Mouse (Mus musculus): ENCODE results near the gene Dazap1. TPM values are rescaled to one million over a fixed set of nuclear protein-coding genes. Genes with fewer than 3 reads are reported as not detected.

Gene Dazap1
- polyA plus RNA-seq, 1 experiment from 2014 or later, result 45.7 TPM

DNA sequence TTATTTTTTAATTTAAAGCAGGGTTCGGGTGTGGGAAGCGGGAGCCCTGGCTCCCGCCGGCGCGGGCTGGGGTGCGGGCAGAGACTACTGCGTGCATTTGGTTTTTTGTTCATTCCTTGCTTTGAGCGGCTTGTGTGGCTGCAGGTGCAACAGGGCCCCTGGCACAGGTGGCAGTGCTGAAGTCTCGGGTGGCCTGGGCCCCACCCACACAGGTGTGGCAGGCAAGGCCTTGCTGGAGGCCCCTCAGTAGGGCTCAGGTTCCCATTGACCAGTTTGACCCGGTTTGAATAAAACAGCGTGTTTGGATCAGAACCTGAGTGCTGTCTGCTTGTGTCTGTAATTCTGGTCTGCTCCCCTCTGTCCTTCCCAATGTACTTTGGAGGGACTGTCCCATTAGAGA, 26.8 kb downstream of the Dazap1 start:
- DNase-seq (ENCODE audit: low spot score), result no peak
- WGBS, result 93% methylated on average over 12 of the region's 12 CpGs
- no peak overlapping the region for H3K4me2 ChIP-seq (ENCODE audit: low read length)

DNA sequence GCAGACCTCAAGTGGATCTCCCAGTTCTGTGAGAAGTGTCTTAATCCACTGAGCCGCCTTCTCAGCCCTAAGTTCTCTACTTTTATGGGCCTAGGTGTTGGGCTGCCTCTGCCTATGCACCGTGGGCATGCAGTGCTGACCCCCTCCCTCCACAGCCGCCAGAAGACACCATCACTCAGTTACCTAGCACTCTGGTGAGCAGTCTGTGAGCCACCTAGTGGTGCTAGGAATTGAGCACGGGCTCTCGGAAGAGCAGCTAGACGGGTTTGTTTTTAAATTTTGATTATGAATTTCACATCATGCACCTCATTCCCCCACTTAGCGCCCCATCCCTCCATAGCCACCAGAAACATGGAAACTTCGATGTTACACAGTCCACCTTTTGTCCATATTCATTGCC, 27.4 kb downstream of the Dazap1 start:
- Histone ChIP-seq H3K4me3 (ENCODE audit: low read depth, low read length) (no peak overlapping the region), H3K9ac (ENCODE audit: low read length) (no peak overlapping the region), H3K27me3 (replicated peaks; ENCODE audit: control insufficient read depth, insufficient read depth, low read length) (no peaks in the 10 kb centered on the region), H3K4me2 (ENCODE audit: low read length) (no peak overlapping the region), H3K4me1 (replicated peaks; ENCODE audit: control insufficient read depth, insufficient read depth, low read length) (peaks cover 9% of the 10 kb centered on the region; the same call in 1 of the 2 replicates), H3K27ac (ENCODE audit: low read depth) (no peak overlapping the region), H3K9me3 (ENCODE audit: control insufficient read depth, low read length) (no peaks in the 10 kb centered on the region), H3K36me3 (ENCODE audit: control insufficient read depth, insufficient read depth, low read length) (peaks cover 63% of the 10 kb centered on the region)
- no peak for DNase-seq (ENCODE audit: low spot score)
- ATAC-seq (replicated peaks; ENCODE audit: low FRiP score, low TSS enrichment, low read depth), result no peak
- 64% methylated on average over 8 of the region's 8 CpGs for WGBS

More for the DNA sequence above, 26.8 kb downstream of the Dazap1 start:
- Histone ChIP-seq H3K9me3 (ENCODE audit: control insufficient read depth, low read length) (no peaks in the 10 kb centered on the region), H3K36me3 (ENCODE audit: control insufficient read depth, insufficient read depth, low read length) (peaks cover 63% of the 10 kb centered on the region), H3K4me3 (ENCODE audit: low read depth, low read length) (no peak overlapping the region), H3K27ac (ENCODE audit: low read depth) (no peak overlapping the region), H3K9ac (ENCODE audit: low read length) (no peak overlapping the region), H3K27me3 (replicated peaks; ENCODE audit: control insufficient read depth, insufficient read depth, low read length) (no peaks in the 10 kb centered on the region), H3K4me1 (replicated peaks; ENCODE audit: control insufficient read depth, insufficient read depth, low read length) (peaks cover 3% of the 10 kb centered on the region; the same call in 1 of the 2 replicates)
- no peak for ATAC-seq (replicated peaks; ENCODE audit: low FRiP score, low TSS enrichment, low read depth)

DNA sequence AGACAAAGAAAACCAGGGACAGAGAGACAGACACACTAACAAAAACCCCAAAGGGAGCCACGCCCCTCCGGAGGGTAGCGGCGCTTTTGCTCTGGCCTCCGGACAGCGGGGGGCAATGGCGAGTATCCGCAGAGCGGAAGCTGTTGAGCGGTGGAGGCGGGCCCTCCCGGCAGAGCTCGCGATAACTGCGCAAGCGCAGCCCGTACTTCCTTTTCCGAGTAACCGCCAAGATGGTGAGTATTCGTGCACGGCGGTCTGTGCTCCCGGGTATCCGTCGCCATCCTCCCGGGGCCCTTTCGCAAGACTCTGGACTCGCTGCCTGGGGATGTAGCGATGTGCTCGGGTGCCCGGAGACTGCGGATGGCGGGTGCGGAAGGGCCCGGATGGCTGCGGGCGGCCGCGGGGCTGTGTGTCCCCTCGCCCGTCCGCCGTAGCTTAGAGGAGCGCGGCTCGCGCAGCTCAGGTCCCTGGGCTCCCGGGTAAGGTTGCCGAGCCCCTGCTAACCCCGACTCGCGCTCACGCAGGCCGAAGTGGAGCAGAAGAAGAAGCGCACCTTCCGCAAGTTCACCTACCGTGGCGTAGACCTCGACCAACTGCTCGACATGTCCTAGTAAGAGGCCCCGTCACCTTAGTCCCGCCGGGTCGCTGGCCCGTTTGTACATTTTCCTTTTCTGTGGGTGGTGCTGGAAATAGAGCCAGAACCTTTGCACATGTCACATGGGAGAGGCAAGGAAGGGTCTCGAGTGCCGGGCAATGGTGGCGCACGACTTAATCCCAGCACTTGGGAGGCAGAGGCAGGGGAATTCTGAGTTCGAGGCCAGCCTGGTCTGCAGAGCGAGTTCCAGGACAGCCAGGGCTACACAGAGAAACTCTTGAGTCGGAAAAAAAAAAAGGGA, 31.2 kb downstream of the Dazap1 start, which contains the start of gene Rps15:
Gene Rps15, plus strand, starts transcription at position 203 of the 896 bp plus-strand sequence.
- H3K27ac ChIP-seq (ENCODE audit: low read depth), result peak within 1 kb of the TSS; percentile 91
- peaks cover 18% of the 10 kb centered on the region for H3K4me1 ChIP-seq (replicated peaks; ENCODE audit: control insufficient read depth, insufficient read depth, low read length)
- H3K9ac ChIP-seq (ENCODE audit: low read length), result peak within 1 kb of the TSS; percentile 99
- DNase-seq (ENCODE audit: low spot score) (peak; percentile 96), ATAC-seq (replicated peaks; ENCODE audit: low FRiP score, low TSS enrichment, low read depth) (peak; percentile 78)
- H3K9me3 ChIP-seq (ENCODE audit: control insufficient read depth, low read length), result no peaks in the 10 kb centered on the region
- H3K4me3 ChIP-seq (ENCODE audit: low read depth, low read length), result peak within 1 kb of the TSS; percentile 96
- peaks cover 7% of the 10 kb centered on the region for H3K27me3 ChIP-seq (replicated peaks; ENCODE audit: control insufficient read depth, insufficient read depth, low read length)
- H3K36me3 ChIP-seq (ENCODE audit: control insufficient read depth, insufficient read depth, low read length), result peaks cover 40% of the 10 kb centered on the region
- H3K4me2 ChIP-seq (ENCODE audit: low read length), result peak within 1 kb of the TSS; percentile 92
- under 1% methylated on average over 72 of the region's 72 CpGs for WGBS

DNA sequence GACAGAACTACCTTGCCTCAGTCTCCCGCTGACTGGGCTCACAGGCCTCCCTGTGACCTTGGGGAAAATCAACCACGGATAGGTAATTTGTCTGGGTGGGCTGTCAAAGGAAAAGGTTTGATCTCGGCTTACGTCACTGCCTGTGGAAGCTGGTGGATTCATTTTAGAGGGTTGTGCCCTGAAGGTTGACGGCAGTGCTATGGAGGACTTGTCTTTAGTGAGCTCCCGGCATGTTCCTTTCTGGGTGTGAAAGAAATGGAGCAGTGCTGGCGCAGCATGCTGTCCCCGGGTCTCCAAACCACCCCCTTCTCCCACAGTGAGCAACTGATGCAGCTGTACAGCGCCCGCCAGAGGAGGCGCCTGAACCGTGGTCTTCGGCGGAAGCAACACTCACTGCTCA, 32.0 kb downstream of the Dazap1 start:
- Histone ChIP-seq H3K4me1 (replicated peaks; ENCODE audit: control insufficient read depth, insufficient read depth, low read length) (peaks cover 18% of the 10 kb centered on the region), H3K27me3 (replicated peaks; ENCODE audit: control insufficient read depth, insufficient read depth, low read length) (peaks cover 14% of the 10 kb centered on the region), H3K27ac (ENCODE audit: low read depth) (peak overlapping the region; percentile 91), H3K36me3 (ENCODE audit: control insufficient read depth, insufficient read depth, low read length) (peaks cover 32% of the 10 kb centered on the region), H3K9ac (ENCODE audit: low read length) (peak overlapping the region; percentile 99), H3K4me3 (ENCODE audit: low read depth, low read length) (peak overlapping the region; percentile 96), H3K4me2 (ENCODE audit: low read length) (peak overlapping the region; percentile 92), H3K9me3 (ENCODE audit: control insufficient read depth, low read length) (no peaks in the 10 kb centered on the region)
- 29% methylated on average over 14 of the region's 14 CpGs for WGBS
- DNase-seq (ENCODE audit: low spot score) (no peak), ATAC-seq (replicated peaks; ENCODE audit: low FRiP score, low TSS enrichment, low read depth) (no peak)

GRCm38 (mm10) chr10:80294311-80294710, 33.0 kb downstream of the Dazap1 start:
- DNase-seq (ENCODE audit: low spot score) (no peak), ATAC-seq (replicated peaks; ENCODE audit: low FRiP score, low TSS enrichment, low read depth) (no peak)
- H3K27me3 ChIP-seq (replicated peaks; ENCODE audit: control insufficient read depth, insufficient read depth, low read length), result peaks cover 24% of the 10 kb centered on the region
- H3K4me1 ChIP-seq (replicated peaks; ENCODE audit: control insufficient read depth, insufficient read depth, low read length), result peaks cover 18% of the 10 kb centered on the region
- H3K9me3 ChIP-seq (ENCODE audit: control insufficient read depth, low read length), result no peaks in the 10 kb centered on the region
- no peak overlapping the region for H3K4me3 ChIP-seq (ENCODE audit: low read depth, low read length)
- H3K27ac ChIP-seq (ENCODE audit: low read depth), result no peak overlapping the region
- no peak overlapping the region for H3K4me2 ChIP-seq (ENCODE audit: low read length)
- WGBS, result 61% methylated on average over 4 of the region's 4 CpGs
- no peak overlapping the region for H3K9ac ChIP-seq (ENCODE audit: low read length)
- H3K36me3 ChIP-seq (ENCODE audit: control insufficient read depth, insufficient read depth, low read length), result peaks cover 22% of the 10 kb centered on the region

- H3K9ac ChIP-seq (ENCODE audit: low read length), result no peak overlapping the region
- no peak overlapping the region for H3K27ac ChIP-seq (ENCODE audit: low read depth)
- H3K27me3 ChIP-seq (replicated peaks; ENCODE audit: control insufficient read depth, insufficient read depth, low read length), result peaks cover 29% of the 10 kb centered on the region
- H3K4me3 ChIP-seq (ENCODE audit: low read depth, low read length), result no peak overlapping the region
- DNase-seq (ENCODE audit: low spot score), result no peak
- WGBS, result 39% methylated on average over 7 of the region's 7 CpGs
- H3K4me2 ChIP-seq (ENCODE audit: low read length), result no peak overlapping the region
- H3K4me1 ChIP-seq (replicated peaks; ENCODE audit: control insufficient read depth, insufficient read depth, low read length), result peaks cover 18% of the 10 kb centered on the region
- no peak for ATAC-seq (replicated peaks; ENCODE audit: low FRiP score, low TSS enrichment, low read depth)
- no peaks in the 10 kb centered on the region for H3K9me3 ChIP-seq (ENCODE audit: control insufficient read depth, low read length)
- peaks cover 21% of the 10 kb centered on the region for H3K36me3 ChIP-seq (ENCODE audit: control insufficient read depth, insufficient read depth, low read length)
Measured at GRCm38 (mm10) chr10:80294788-80295303, 33.6 kb downstream of the Dazap1 start.

GRCm38 (mm10) chr10:80295618-80296425, 34.5 kb downstream of the Dazap1 start, which contains the start of gene Apc2:
Apc2 (plus strand) TSS chr10:80295977.
- H3K27ac ChIP-seq (ENCODE audit: low read depth), result peak within 1 kb of the TSS; percentile 34; the same call in 1 of the 2 replicates
- H3K36me3 ChIP-seq (ENCODE audit: control insufficient read depth, insufficient read depth, low read length), result peaks cover 21% of the 10 kb centered on the region
- peaks cover 39% of the 10 kb centered on the region for H3K27me3 ChIP-seq (replicated peaks; ENCODE audit: control insufficient read depth, insufficient read depth, low read length)
- H3K9ac ChIP-seq (ENCODE audit: low read length), result peak within 1 kb of the TSS; percentile 33; the same call in 1 of the 2 replicates
- WGBS, result 2% methylated on average over 26 of the region's 26 CpGs
- H3K4me2 ChIP-seq (ENCODE audit: low read length), result peak within 1 kb of the TSS; percentile 52
- ATAC-seq (replicated peaks; ENCODE audit: low FRiP score, low TSS enrichment, low read depth) (peak; percentile 52), DNase-seq (ENCODE audit: low spot score) (peak; percentile 85)
- H3K9me3 ChIP-seq (ENCODE audit: control insufficient read depth, low read length), result no peaks in the 10 kb centered on the region
- H3K4me3 ChIP-seq (ENCODE audit: low read depth, low read length), result peak within 1 kb of the TSS; percentile 34
- H3K4me1 ChIP-seq (replicated peaks; ENCODE audit: control insufficient read depth, insufficient read depth, low read length), result peaks cover 18% of the 10 kb centered on the region

DNA sequence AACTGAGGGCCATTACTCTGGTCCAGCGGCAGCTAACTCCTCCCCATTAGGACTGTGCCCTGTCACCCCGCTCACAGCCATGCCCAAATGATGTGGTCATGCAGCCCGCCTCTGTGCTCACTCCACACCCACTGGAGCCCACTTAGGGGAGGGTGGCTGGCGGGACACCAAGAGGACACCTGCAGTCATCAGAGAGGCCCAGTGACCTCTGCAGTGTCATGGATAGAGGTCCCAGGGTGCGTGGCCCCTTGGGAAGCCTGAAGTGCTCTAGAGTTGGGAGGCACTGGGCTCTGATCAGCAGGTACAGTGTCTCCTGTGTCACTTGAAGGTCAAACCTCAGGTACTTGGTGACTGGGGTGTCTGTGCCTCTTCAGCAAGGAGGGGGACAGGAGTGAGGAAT, 35.5 kb downstream of the Dazap1 start:
- Histone ChIP-seq H3K4me3 (ENCODE audit: low read depth, low read length) (no peak overlapping the region), H3K27ac (ENCODE audit: low read depth) (no peak overlapping the region), H3K27me3 (replicated peaks; ENCODE audit: control insufficient read depth, insufficient read depth, low read length) (peaks cover 48% of the 10 kb centered on the region), H3K9me3 (ENCODE audit: control insufficient read depth, low read length) (no peaks in the 10 kb centered on the region), H3K4me1 (replicated peaks; ENCODE audit: control insufficient read depth, insufficient read depth, low read length) (peaks cover 17% of the 10 kb centered on the region), H3K9ac (ENCODE audit: low read length) (no peak overlapping the region), H3K36me3 (ENCODE audit: control insufficient read depth, insufficient read depth, low read length) (peaks cover 21% of the 10 kb centered on the region), H3K4me2 (ENCODE audit: low read length) (no peak overlapping the region; the same call in 1 of the 2 replicates)
- WGBS, result 87% methylated on average over 5 of the region's 5 CpGs
- ATAC-seq (replicated peaks; ENCODE audit: low FRiP score, low TSS enrichment, low read depth) (no peak), DNase-seq (ENCODE audit: low spot score) (no peak)

All from intestine, embryonic 14.5 days (tissue).